Comparison of ENCODE assay signal across 9 mouse cellular contexts in the genomic region with DNA sequence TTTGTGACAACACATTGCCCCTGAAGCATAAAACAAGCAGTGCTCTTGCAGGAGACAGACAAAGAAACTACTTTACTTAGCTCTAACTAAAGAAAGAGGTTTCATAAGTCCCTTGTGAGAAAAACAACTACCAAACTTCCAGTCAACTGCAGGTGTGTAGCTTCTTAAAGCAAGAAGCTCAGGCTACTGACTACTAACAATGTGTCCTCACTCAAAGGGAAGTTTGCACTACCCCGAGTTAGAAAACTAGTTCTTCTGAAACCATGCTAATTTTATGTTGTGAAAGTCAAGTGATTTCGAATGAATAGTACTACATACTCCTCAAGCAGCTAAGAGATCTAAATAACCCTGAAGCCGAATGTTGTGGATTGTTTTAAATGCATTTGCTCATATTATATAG. TPM values are rescaled to one million over a fixed set of nuclear protein-coding genes. Genes with fewer than 3 reads are reported as not detected.
A peak's percentile ranks its signal among the peaks of the same experiment; 100 is the strongest.
DNase-seq lines count a peak whose midpoint lies in the region; ATAC-seq lines count a peak whose summit lies in the region.
"Had no signal": no experiment of that assay in that cellular context is flagged by ENCODE, and none has a peak within 500 bp of the region (broad histone marks: within the 10 kb centered on the region; RNA-seq: fewer than 3 reads in every experiment).

No protein-coding gene starts in this region.

- peaks cover 9% of the 10 kb centered on the region for H3K36me3 ChIP-seq in megakaryocyte, embryonic 14.5 days (replicated peaks; ENCODE audit: low read length)
- no peaks in the 10 kb centered on the region for H3K36me3 ChIP-seq in limb, embryonic 11.5 days (ENCODE audit: control insufficient read depth, insufficient read depth, low read length)
- H3K36me3 ChIP-seq in neural tube, embryonic 13.5 days: 0 out of 2 replicates have a peak, but pooled peaks cover 4% of the 10 kb centered on the region
- H3K36me3 ChIP-seq: limb, embryonic 15.5 days had no signal

- DNase-seq in embryo, embryonic 11 days: peak; percentile 2
- DNase-seq in embryo, embryonic 9.5 days (ENCODE audit: extremely low spot score): no peak
- DNase-seq in limb, embryonic 11.5 days (ENCODE audit: low spot score): no peak
- no peak for DNase-seq in adrenal gland, adult 2 months
- no peak for DNase-seq in cerebellum, postnatal 25 days

- H3K4me3 ChIP-seq in megakaryocyte, embryonic 14.5 days (replicated peaks): peak overlapping the region; percentile 96
- H3K4me3 ChIP-seq in limb, embryonic 11.5 days (ENCODE audit: low read depth, low read length): no peak overlapping the region; the same call in 1 of the 2 replicates
- H3K4me3 ChIP-seq in neural tube, embryonic 13.5 days: peak overlapping the region; percentile 74

- no peak for ATAC-seq in megakaryocyte, adult 5-6 weeks (ENCODE audit: poor library complexity, severe bottlenecking)
- no peak for ATAC-seq in limb, embryonic 11.5 days (ENCODE audit: insufficient number of reproducible peaks, low FRiP score, low TSS enrichment, low read depth)
- ATAC-seq in neural tube, embryonic 13.5 days (ENCODE audit: low read depth): no peak

- peaks cover 30% of the 10 kb centered on the region for H3K4me1 ChIP-seq in megakaryocyte, embryonic 14.5 days
- no peaks in the 10 kb centered on the region for H3K4me1 ChIP-seq in limb, embryonic 11.5 days (ENCODE audit: control insufficient read depth, insufficient read depth, low read length)
- peaks cover 20% of the 10 kb centered on the region for H3K4me1 ChIP-seq in neural tube, embryonic 13.5 days (replicated peaks)
- H3K4me1 ChIP-seq: limb, embryonic 15.5 days had no signal

- no peaks in the 10 kb centered on the region for H3K27me3 ChIP-seq in megakaryocyte, embryonic 14.5 days (replicated peaks)
- no peaks in the 10 kb centered on the region for H3K27me3 ChIP-seq in limb, embryonic 11.5 days (ENCODE audit: control insufficient read depth, insufficient read depth, low read length)
- no peaks in the 10 kb centered on the region for H3K27me3 ChIP-seq in neural tube, embryonic 13.5 days
- H3K27me3 ChIP-seq: limb, embryonic 15.5 days had no signal

- no peaks in the 10 kb centered on the region for H3K9me3 ChIP-seq in megakaryocyte, embryonic 14.5 days
- no peaks in the 10 kb centered on the region for H3K9me3 ChIP-seq in limb, embryonic 11.5 days (ENCODE audit: control insufficient read depth, low read length)
- H3K9me3 ChIP-seq in neural tube, embryonic 13.5 days: no peaks in the 10 kb centered on the region
- H3K9me3 ChIP-seq: limb, embryonic 15.5 days had no signal

- no peak overlapping the region for H3K9ac ChIP-seq in limb, embryonic 11.5 days (ENCODE audit: low read length)
- no peak overlapping the region for H3K9ac ChIP-seq in neural tube, embryonic 13.5 days

- WGBS in limb, embryonic 11.5 days: 78% methylated on average over 3 of the region's 3 CpGs
- 70% methylated on average over 3 of the region's 3 CpGs for WGBS in neural tube, embryonic 13.5 days

- H3K27ac ChIP-seq in limb, embryonic 11.5 days (replicated peaks; ENCODE audit: low read depth, low read length): no peak overlapping the region
- H3K27ac ChIP-seq in neural tube, embryonic 13.5 days (replicated peaks): no peak overlapping the region

- peak overlapping the region; percentile 5; the same call in 1 of the 2 replicates for H3K4me2 ChIP-seq in limb, embryonic 11.5 days (ENCODE audit: low read depth, severe bottlenecking)
- H3K4me2 ChIP-seq in neural tube, embryonic 13.5 days: peak overlapping the region; percentile 63

RNA-seq across cellular contexts. Expression of a gene that starts 1.6 kb away (rescaled TPM):
- polyA plus RNA-seq in megakaryocyte, embryonic 14.5 days (2012; ENCODE audit: insufficient read depth, low replicate concordance): 0.44 and 4.5 TPM in 2 replicates
- 14.4 and 14.6 TPM in 2 replicates for total RNA-seq in megakaryocyte, adult 5-6 weeks (2015)
- total RNA-seq in megakaryocyte, adult 5-6 weeks (2017): 9.4 and 17.7 TPM in 2 replicates
- 19.6 and 22.7 TPM in 2 replicates for polyA plus RNA-seq in limb, embryonic 11.5 days (2014; fragmentation: Nextera tagmentation; extraction: Ambion mirVana)
- polyA plus RNA-seq in neural tube, embryonic 13.5 days (2015; fragmentation: Nextera tagmentation; extraction: Ambion mirVana): 16.3 and 17.0 TPM in 2 replicates
- 10 to 100 TPM; 16.5 to 28.0 TPM for total RNA-seq in adrenal gland, adult 2 months (2021)
- polyA plus RNA-seq in adrenal gland, adult 2 months (2012; rRNA removed): 35.4 and 39.8 TPM in 2 replicates
